Mouse (Mus musculus) heart, postnatal 0 days (tissue): ENCODE data around the gene Tnip3. TPM values are rescaled to one million over a fixed set of nuclear protein-coding genes. Genes with fewer than 3 reads are reported as not detected.

ENCODE experiments used
- ATAC-seq: fragments of 200-750 bp; cut with Nextera tagmentation; 2 replicates; pipeline ENCODE4 v1.8.0; 2017; ENCODE audit warnings: low read depth, moderate number of reproducible peaks, moderate library complexity; ENCODE audit not compliant: insufficient read depth
- DNase-seq: peaks from one replicate; pipeline ENCODE4 v3.0.0-alpha.2; 2016; ENCODE audit warnings: low spot score
- H3K27ac ChIP-seq: fragments of 300-500 bp; sonication (generic); 2 replicates; pipeline ENCODE4 v1.5.1; 2014; ENCODE audit warnings: low read depth, mild to moderate bottlenecking
- H3K27me3 ChIP-seq: fragments of 300-500 bp; sonication (generic); 2 replicates; pipeline ENCODE4 v1.6.1; 2014; ENCODE audit warnings: low read length, mixed read lengths; ENCODE audit not compliant: control insufficient read depth, insufficient read depth
- H3K36me3 ChIP-seq: fragments of 300-500 bp; sonication (generic); replicated peaks from 2 replicates; pipeline ENCODE4 v1.6.1; 2014; ENCODE audit warnings: low read length, mixed read lengths; ENCODE audit not compliant: control insufficient read depth, insufficient read depth
- H3K4me1 ChIP-seq: fragments of 300-500 bp; sonication (generic); 2 replicates; pipeline ENCODE4 v1.6.1; 2014; ENCODE audit warnings: antibody characterized with exemption; ENCODE audit not compliant: control insufficient read depth, insufficient read depth
- H3K4me2 ChIP-seq: fragments of 300-500 bp; sonication (generic); 2 replicates; pipeline ENCODE4 v1.6.1; 2014; ENCODE audit warnings: low read depth, mild to moderate bottlenecking, low read length, moderate library complexity
- H3K4me3 ChIP-seq: fragments of 300-500 bp; sonication (generic); 2 replicates; pipeline ENCODE4 v1.5.1; 2014; ENCODE audit warnings: low read depth, low read length
- H3K9ac ChIP-seq: fragments of 300-500 bp; sonication (generic); replicated peaks from 2 replicates; pipeline ENCODE4 v1.6.1; 2014; ENCODE audit warnings: low read depth, low read length, mixed read lengths
- H3K9me3 ChIP-seq: fragments of 300-500 bp; sonication (generic); replicated peaks from 2 replicates; pipeline ENCODE4 v1.6.1; 2016; ENCODE audit warnings: low read length; ENCODE audit not compliant: control insufficient read depth
- CTCF ChIP-seq: IDR thresholded peaks from 2 replicates; pipeline ENCODE4 v1.5.1; 2016; ENCODE audit warnings: antibody characterized with exemption, control low read depth, low read depth
- EP300 ChIP-seq: IDR thresholded peaks from 2 replicates; pipeline ENCODE4 v1.6.1; 2016; ENCODE audit warnings: antibody characterized with exemption, low read depth
- WGBS: fragments of 180-500 bp; shearing (Covaris S2); extraction: QIAGEN DNeasy Blood & Tissue Kit; methylation state at CpG from one replicate; pipeline ENCODE4 v1.1.7; 2014; 5-methylcytosine and 5-hydroxymethylcytosine counted together
- polyA plus RNA-seq: library from polyadenylated mRNA; unstranded; fragments of >200 nt; fragmentation: Nextera tagmentation; extraction: Ambion mirVana; gene quantifications from 2 replicates; pipeline ENCODE4 v1.2.1, GENCODE M21; 2015
- total RNA-seq: library from RNA; depleted of rRNA; stranded (reverse); fragments of >200 nt; gene quantifications from 2 replicates; pipeline ENCODE4 v1.2.3, GENCODE M21; 2014; ENCODE audit warnings: low replicate concordance

The Tnip3 gene
- total and polyA plus RNA-seq, 2 experiments from 2014 or later, result 2.0 to 4.4 TPM

- H3K9ac ChIP-seq, result no peak overlapping the region
- no peak overlapping the region for H3K4me2 ChIP-seq
- no peak overlapping the region for H3K27ac ChIP-seq
- H3K4me3 ChIP-seq, result no peak overlapping the region
- H3K9me3 ChIP-seq, result no peaks in the 10 kb centered on the region
- no peak for ATAC-seq
- no peaks in the 10 kb centered on the region for H3K36me3 ChIP-seq
- peak; percentile 70 for DNase-seq
- WGBS, result 42% methylated on average over 4 of the region's 4 CpGs
- H3K4me1 ChIP-seq, result no peaks in the 10 kb centered on the region
- H3K27me3 ChIP-seq, result no peaks in the 10 kb centered on the region
- no peak for TF ChIP-seq EP300
- peak; percentile 64 for TF ChIP-seq CTCF
These were observed 126.3 kb downstream of the Tnip3 start for GRCm38 (mm10) chr6:65651376-65651775.

- DNase-seq, result no peak
- Histone ChIP-seq H3K9ac (no peak overlapping the region), H3K9me3 (no peaks in the 10 kb centered on the region), H3K4me2 (no peak overlapping the region), H3K4me3 (no peak overlapping the region), H3K4me1 (0 out of 2 replicates have a peak, but pooled peaks cover 11% of the 10 kb centered on the region), H3K27ac (no peak overlapping the region), H3K27me3 (no peaks in the 10 kb centered on the region), H3K36me3 (no peaks in the 10 kb centered on the region)
- 77% methylated on average over 4 of the region's 4 CpGs for WGBS
- no peak for TF ChIP-seq CTCF
- no peak for TF ChIP-seq EP300
- no peak for ATAC-seq
These were observed 136.2 kb downstream of the Tnip3 start for GRCm38 (mm10) chr6:65661272-65661671.

DNA sequence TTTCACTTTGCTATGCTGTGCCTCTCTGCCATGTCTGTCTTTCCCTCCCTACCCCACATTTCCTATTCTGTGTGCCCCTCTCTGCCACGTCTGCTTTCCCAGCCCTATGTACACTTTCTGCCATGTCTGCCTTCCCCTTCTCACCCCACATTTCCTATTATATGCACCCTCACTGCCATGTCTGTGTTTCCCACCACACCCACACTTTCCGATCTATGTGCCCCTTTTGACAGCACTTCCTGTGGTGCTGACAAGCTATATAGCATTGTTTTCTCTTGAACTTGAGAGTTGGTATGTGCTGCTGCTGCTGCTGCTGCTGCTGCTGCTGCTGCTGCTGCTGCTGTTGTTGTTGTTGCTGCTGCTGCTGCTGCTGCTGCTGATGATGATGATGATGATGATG, 136.9 kb downstream of the Tnip3 start:
- TF ChIP-seq EP300, result no peak
- TF ChIP-seq CTCF, result no peak
- H3K9ac ChIP-seq, result no peak overlapping the region
- H3K27ac ChIP-seq, result no peak overlapping the region
- H3K9me3 ChIP-seq, result no peaks in the 10 kb centered on the region
- H3K36me3 ChIP-seq, result no peaks in the 10 kb centered on the region
- ATAC-seq (no peak), DNase-seq (no peak)
- WGBS, result 38% methylated on average over 2 of the region's 2 CpGs
- no peak overlapping the region for H3K4me3 ChIP-seq
- H3K4me2 ChIP-seq, result no peak overlapping the region
- H3K4me1 ChIP-seq, result 0 out of 2 replicates have a peak, but pooled peaks cover 11% of the 10 kb centered on the region
- no peaks in the 10 kb centered on the region for H3K27me3 ChIP-seq

DNA sequence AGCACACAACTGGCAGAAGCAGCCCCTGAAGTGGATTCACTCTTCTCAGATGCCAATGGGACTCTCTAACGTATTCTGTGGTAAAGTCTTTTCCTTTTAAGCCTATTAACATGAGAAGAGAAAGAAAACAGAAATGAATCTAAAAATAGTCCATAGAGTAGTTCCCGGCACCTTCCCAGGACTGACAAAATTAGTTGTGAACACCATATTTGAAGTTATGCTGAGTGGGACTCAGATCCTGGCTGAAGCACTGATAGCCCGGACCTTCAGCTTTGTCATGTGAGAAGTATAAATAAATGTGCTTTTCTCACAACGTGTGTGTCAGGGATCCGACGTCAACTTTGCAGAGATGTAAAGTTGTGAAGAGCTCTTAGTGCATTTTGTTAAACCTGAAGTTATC, 138.9 kb downstream of the Tnip3 start:
- Histone ChIP-seq H3K9ac (no peak overlapping the region), H3K4me2 (no peak overlapping the region), H3K36me3 (no peaks in the 10 kb centered on the region), H3K4me1 (0 out of 2 replicates have a peak, but pooled peaks cover 11% of the 10 kb centered on the region), H3K4me3 (no peak overlapping the region), H3K27ac (0 out of 2 replicates have a peak overlapping the region, but pooled peaks have one; percentile 15), H3K9me3 (no peaks in the 10 kb centered on the region), H3K27me3 (no peaks in the 10 kb centered on the region)
- WGBS, result 30% methylated on average over 6 of the region's 6 CpGs
- ATAC-seq, result peak; percentile 69
- peak; percentile 69 for DNase-seq
- no peak for TF ChIP-seq EP300
- TF ChIP-seq CTCF, result no peak

GRCm38 (mm10) chr6:65666295-65666694, 141.2 kb downstream of the Tnip3 start:
- WGBS, result 91% methylated on average over 3 of the region's 3 CpGs
- TF ChIP-seq EP300 (no peak), CTCF (no peak)
- Histone ChIP-seq H3K9me3 (no peaks in the 10 kb centered on the region), H3K36me3 (no peaks in the 10 kb centered on the region), H3K4me1 (0 out of 2 replicates have a peak, but pooled peaks cover 11% of the 10 kb centered on the region), H3K27me3 (no peaks in the 10 kb centered on the region), H3K4me2 (no peak overlapping the region), H3K27ac (no peak overlapping the region), H3K9ac (no peak overlapping the region), H3K4me3 (no peak overlapping the region)
- ATAC-seq (no peak), DNase-seq (no peak)

DNA sequence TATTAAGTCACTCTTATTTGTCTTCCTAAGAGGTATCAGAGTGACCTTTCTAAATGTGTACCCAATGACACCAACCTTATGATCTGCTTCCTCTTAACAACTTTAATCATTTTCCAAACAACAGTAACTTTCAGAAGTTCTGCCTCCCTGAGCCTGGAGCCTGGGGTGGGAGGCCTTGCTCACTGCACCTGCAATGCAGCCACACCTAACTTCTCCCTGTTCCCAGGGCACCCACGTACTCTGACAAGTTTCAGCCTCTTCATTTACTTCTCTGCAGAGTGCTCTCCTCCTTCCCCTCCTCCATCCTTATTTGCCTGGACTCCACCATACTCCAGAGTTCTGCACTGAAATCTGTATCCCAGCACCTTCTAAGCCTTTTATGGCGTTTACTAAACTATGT, 144.9 kb downstream of the Tnip3 start:
- WGBS, result 74% methylated on average over 2 of the region's 2 CpGs
- no peaks in the 10 kb centered on the region for H3K4me1 ChIP-seq
- no peak overlapping the region for H3K27ac ChIP-seq
- H3K27me3 ChIP-seq, result 0 out of 2 replicates have a peak, but pooled peaks cover 7% of the 10 kb centered on the region
- H3K9ac ChIP-seq, result no peak overlapping the region
- no peak overlapping the region for H3K4me2 ChIP-seq
- TF ChIP-seq CTCF, result no peak
- no peak for TF ChIP-seq EP300
- H3K9me3 ChIP-seq, result no peaks in the 10 kb centered on the region
- no peak overlapping the region for H3K4me3 ChIP-seq
- ATAC-seq, result no peak
- no peaks in the 10 kb centered on the region for H3K36me3 ChIP-seq
- DNase-seq, result no peak
